Mouse (Mus musculus): ENCODE measurements at regions not wholly inside any gene's neighbourhood (a gene's known extent, or its start where the extent isn't known, plus 50 kb on each side); places are given as distances from the start of the nearest gene placed in this dataset.

GRCm38 (mm10) chr3:38255674-38256073 is 229.0 kb downstream of the Ankrd50 start:
- DNase-seq, result peak; percentile 45 to 68

- peak; percentile 35 to 54 for DNase-seq
Observed at GRCm38 (mm10) chr3:38254896-38255295, 229.7 kb downstream of the Ankrd50 start.

- no peak for DNase-seq
Observed at GRCm38 (mm10) chr3:38251592-38251991, 233.1 kb downstream of the Ankrd50 start.

- no peak for DNase-seq
Observed at GRCm38 (mm10) chr3:38250552-38250951, 234.1 kb downstream of the Ankrd50 start.

GRCm38 (mm10) chr3:38248941-38249340 is 235.7 kb downstream of the Ankrd50 start:
- DNase-seq, result no peak

- no peak for DNase-seq
Observed at GRCm38 (mm10) chr3:38246439-38246838, 238.2 kb downstream of the Ankrd50 start.

- DNase-seq, result no peak
Observed at GRCm38 (mm10) chr3:38243209-38243608, 241.4 kb downstream of the Ankrd50 start.

GRCm38 (mm10) chr3:38237616-38238015 is 247.0 kb downstream of the Ankrd50 start:
- DNase-seq, result no peak

GRCm38 (mm10) chr3:38235736-38236083 is 248.9 kb downstream of the Ankrd50 start:
- peak in 1 of 2 experiments; percentile 29 for DNase-seq

GRCm38 (mm10) chr3:38235033-38235735 is 249.5 kb downstream of the Ankrd50 start:
- DNase-seq, result no peak

GRCm38 (mm10) chr3:38234534-38234933 is 250.1 kb downstream of the Ankrd50 start:
- no peak for DNase-seq

GRCm38 (mm10) chr3:38234006-38234405 is 250.6 kb downstream of the Ankrd50 start:
- DNase-seq, result no peak

GRCm38 (mm10) chr3:38233091-38233490 is 251.6 kb downstream of the Ankrd50 start:
- DNase-seq, result no peak

- peak; percentile 12 to 16 for DNase-seq
Observed at GRCm38 (mm10) chr3:38232111-38233076, 252.2 kb downstream of the Ankrd50 start.

GRCm38 (mm10) chr3:38231506-38231905 is 253.1 kb downstream of the Ankrd50 start:
- no peak for DNase-seq

- no peak for DNase-seq
Observed at GRCm38 (mm10) chr3:38230796-38231195, 253.8 kb downstream of the Ankrd50 start.

GRCm38 (mm10) chr3:38229686-38230085 is 255.0 kb downstream of the Ankrd50 start:
- DNase-seq, result no peak

- no peak for DNase-seq
Observed at GRCm38 (mm10) chr3:38229051-38229450, 255.6 kb downstream of the Ankrd50 start.

GRCm38 (mm10) chr3:38227596-38227995 is 257.0 kb downstream of the Ankrd50 start:
- DNase-seq, result peak; percentile 67 to 74

GRCm38 (mm10) chr3:38227121-38227520 is 257.5 kb downstream of the Ankrd50 start:
- no peak for DNase-seq

GRCm38 (mm10) chr3:38226147-38226546 is 258.5 kb downstream of the Ankrd50 start:
- no peak for DNase-seq

- no peak for DNase-seq
Observed at GRCm38 (mm10) chr3:38221834-38222215, 262.8 kb downstream of the Ankrd50 start.
